In the genomic region with DNA sequence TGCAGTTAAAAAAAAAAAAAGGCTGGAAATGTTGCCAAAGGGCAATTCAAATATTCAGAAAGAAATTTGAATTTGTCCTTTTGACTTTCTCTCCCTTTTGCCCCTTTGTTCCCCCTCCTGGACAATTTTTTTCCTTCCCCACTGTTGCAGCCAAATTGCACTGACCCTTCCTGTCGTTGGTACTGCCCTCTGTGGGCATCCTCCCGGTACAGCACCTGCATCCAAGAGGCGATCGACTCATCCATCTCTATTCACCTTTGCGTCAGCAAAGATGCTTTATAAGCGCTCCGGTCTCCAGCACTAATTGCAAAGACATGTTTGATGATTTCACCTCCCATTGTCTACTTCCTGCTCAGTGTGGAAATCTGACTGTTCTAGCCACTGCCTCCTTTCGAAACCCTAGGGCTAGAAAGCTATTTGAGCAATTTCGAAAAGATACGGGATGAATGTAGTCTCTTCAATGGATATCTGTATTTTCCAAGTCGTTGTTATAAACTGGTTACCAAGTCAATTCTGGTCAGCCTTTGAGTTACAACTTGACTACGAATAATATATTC, we compare ENCODE assay signal across 7 mouse cellular contexts. TPM values are rescaled to one million over a fixed set of nuclear protein-coding genes. Genes with fewer than 3 reads are reported as not detected.
DNase-seq lines count a peak whose midpoint lies in the region; ATAC-seq and TF ChIP-seq lines count a peak whose summit lies in the region.

No protein-coding gene starts in this region.

- H3K27ac ChIP-seq in kidney, postnatal 0 days = no peak overlapping the region
- H3K27ac ChIP-seq in embryonic fibroblast, embryonic 13.5 days (ENCODE audit: insufficient read depth, low read length) = no peak overlapping the region
- no peak overlapping the region for H3K27ac ChIP-seq in liver, postnatal 0 days (ENCODE audit: low read depth)

- no peak for TF ChIP-seq EP300 in liver, postnatal 0 days (IDR thresholded peaks at IDR 0.05; ENCODE audit: low read depth)

- WGBS in kidney, postnatal 0 days = 40% methylated on average over 12 of the region's 12 CpGs
- 41% methylated on average over 12 of the region's 12 CpGs for WGBS in liver, postnatal 0 days (ENCODE audit: insufficient replicate concordance)

- H3K4me3 ChIP-seq in kidney, postnatal 0 days (replicated peaks; ENCODE audit: low read depth, low read length) = no peak overlapping the region
- H3K4me3 ChIP-seq in embryonic fibroblast, embryonic 13.5 days (ENCODE audit: insufficient read depth, low read length) = no peak overlapping the region
- H3K4me3 ChIP-seq in liver, postnatal 0 days (ENCODE audit: low read depth, low read length) = no peak overlapping the region

- no peak overlapping the region for H3K9ac ChIP-seq in kidney, postnatal 0 days (ENCODE audit: low read depth, low read length)
- H3K9ac ChIP-seq in liver, postnatal 0 days (replicated peaks) = no peak overlapping the region

- peak; percentile 46 for TF ChIP-seq CTCF in kidney, postnatal 0 days (IDR thresholded peaks at IDR 0.05; ENCODE audit: low read depth)
- TF ChIP-seq CTCF in embryonic fibroblast, embryonic 13.5 days (IDR thresholded peaks at IDR 0.05; ENCODE audit: borderline replicate concordance, insufficient read depth, low read length) = peak; percentile 35; the same call in 1 of the 2 replicates
- peak; percentile 59 for TF ChIP-seq CTCF in liver, postnatal 0 days (IDR thresholded peaks at IDR 0.05; ENCODE audit: low read depth)

- no peaks in the 10 kb centered on the region for H3K27me3 ChIP-seq in kidney, postnatal 0 days (ENCODE audit: insufficient read depth, low read length)
- H3K27me3 ChIP-seq in liver, postnatal 0 days (ENCODE audit: insufficient read depth, low read length) = peaks cover 25% of the 10 kb centered on the region

- H3K36me3 ChIP-seq in kidney, postnatal 0 days (ENCODE audit: insufficient read depth, low read length) = no peaks in the 10 kb centered on the region
- no peaks in the 10 kb centered on the region for H3K36me3 ChIP-seq in liver, postnatal 0 days (replicated peaks; ENCODE audit: insufficient read depth, low read length)

- H3K4me1 ChIP-seq in kidney, postnatal 0 days (replicated peaks; ENCODE audit: insufficient read depth, low read length) = 0 out of 2 replicates have a peak, but pooled peaks cover 5% of the 10 kb centered on the region
- peaks cover 7% of the 10 kb centered on the region for H3K4me1 ChIP-seq in embryonic fibroblast, embryonic 13.5 days (ENCODE audit: control insufficient read depth, insufficient read depth, low read length)
- peaks cover 5% of the 10 kb centered on the region for H3K4me1 ChIP-seq in liver, postnatal 0 days (ENCODE audit: insufficient read depth)

- no peak overlapping the region for H3K4me2 ChIP-seq in kidney, postnatal 0 days (ENCODE audit: low read length)
- H3K4me2 ChIP-seq in liver, postnatal 0 days (ENCODE audit: low read depth, low read length) = peak overlapping the region; percentile 84

- ATAC-seq in kidney, postnatal 0 days (replicated peaks; ENCODE audit: low FRiP score, low read depth) = no peak
- no peak for ATAC-seq in liver, postnatal 0 days

- DNase-seq in kidney, postnatal 0 days (ENCODE audit: low spot score) = no peak
- no peak for DNase-seq in kidney, postnatal 25 days
- DNase-seq in cerebellum, adult 18-20 months = peak; percentile 41 to 48
- no peak for DNase-seq in liver, postnatal 0 days
- no peak for DNase-seq in layer of hippocampus, adult 11-12 months (ENCODE audit: low spot score)
- DNase-seq in gastrocnemius, postnatal 10 days = no peak

- no peaks in the 10 kb centered on the region for H3K9me3 ChIP-seq in kidney, postnatal 0 days (replicated peaks; ENCODE audit: low read length)
- no peaks in the 10 kb centered on the region for H3K9me3 ChIP-seq in liver, postnatal 0 days (ENCODE audit: low read length)

- TF ChIP-seq POLR2A in embryonic fibroblast, embryonic 13.5 days (IDR thresholded peaks at IDR 0.05; ENCODE audit: low read depth, low read length) = no peak

RNA-seq across cellular contexts. Expression of a gene that starts 1.0 kb away (rescaled TPM):
- polyA plus RNA-seq in kidney, postnatal 0 days (2015; fragmentation: Nextera tagmentation; extraction: Ambion mirVana) = 1.1 and 1.6 TPM in 2 replicates
- polyA plus RNA-seq in embryonic fibroblast, embryonic 13.5 days (2011; ENCODE audit: insufficient read length, low read depth, missing spikeins) = 1.4 and 1.5 TPM in 2 replicates
- 4.3 and 6.3 TPM in 2 replicates for polyA plus RNA-seq in liver, postnatal 0 days (2015; fragmentation: Nextera tagmentation; extraction: Ambion mirVana)
- 10 to 100 TPM; 10.1 to 11.9 TPM for total RNA-seq in gastrocnemius, postnatal 10 days (2021)

RNA-seq across cellular contexts. Expression of a gene that starts 15.4 kb away (rescaled TPM):
- polyA plus RNA-seq in kidney, postnatal 0 days (2015; fragmentation: Nextera tagmentation; extraction: Ambion mirVana) = 185 and 187 TPM in 2 replicates
- 85.5 and 157 TPM in 2 replicates for polyA plus RNA-seq in embryonic fibroblast, embryonic 13.5 days (2011; ENCODE audit: insufficient read length, low read depth, missing spikeins)
- 285 and 302 TPM in 2 replicates for polyA plus RNA-seq in liver, postnatal 0 days (2015; fragmentation: Nextera tagmentation; extraction: Ambion mirVana)
- 10 to 100 TPM; 52.5 to 62.9 TPM for total RNA-seq in gastrocnemius, postnatal 10 days (2021)

Comparison
In these comparisons a context has a peak if more than half of its experiments do, and no peak if none do; other contexts are left out.
1. DNase-seq: peak in cerebellum, adult 18-20 months (2 of 2); none in kidney, postnatal 0 days (single experiment), kidney, postnatal 25 days (0 of 2), liver, postnatal 0 days (single experiment), layer of hippocampus, adult 11-12 months (single experiment) and gastrocnemius, postnatal 10 days (single experiment).
2. Peak in every context shown above with its lines, with median percentiles within 50 percentile points of each other: CTCF ChIP-seq.